Mouse (Mus musculus): ENCODE results near the gene Smarcad1. TPM values are rescaled to one million over a fixed set of nuclear protein-coding genes. Genes with fewer than 3 reads are reported as not detected.
"Not testable (repeated sequence)": the region's sequence is repeated elsewhere in the genome, so short reads cannot be mapped to it uniquely, and the experiment has no call there.

The Smarcad1 gene
- total and polyA plus RNA-seq, 2 experiments from 2014 or later: 43.2 to 44.7 TPM

GRCm38 (mm10) chr6:65057137-65057536, 14.8 kb downstream of the Smarcad1 start:
- peak; percentile 7; the same call in 1 of the 2 replicates for TF ChIP-seq CTCF (IDR thresholded peaks at IDR 0.05; ENCODE audit: low read depth)
- H3K27ac ChIP-seq; ATAC-seq; H3K4me2 ChIP-seq (ENCODE audit: low read depth, low read length); H3K27me3 ChIP-seq (ENCODE audit: insufficient read depth, low read length); DNase-seq (ENCODE audit: low spot score); H3K9ac ChIP-seq (replicated peaks; ENCODE audit: low read length); H3K4me1 ChIP-seq (ENCODE audit: insufficient read depth, low read length); H3K9me3 ChIP-seq (ENCODE audit: low read length); H3K4me3 ChIP-seq (ENCODE audit: low read length): not testable (repeated sequence)
- H3K36me3 ChIP-seq (ENCODE audit: insufficient read depth, low read length): peaks cover 44% of the 10 kb centered on the region
- WGBS: 74% methylated on average over 3 of the region's 4 CpGs

- no peak for TF ChIP-seq CTCF (IDR thresholded peaks at IDR 0.05; ENCODE audit: low read depth)
- ATAC-seq (no peak), DNase-seq (ENCODE audit: low spot score) (no peak)
- peaks cover 32% of the 10 kb centered on the region for H3K36me3 ChIP-seq (ENCODE audit: insufficient read depth, low read length)
- no peaks in the 10 kb centered on the region for H3K9me3 ChIP-seq (ENCODE audit: low read length)
- H3K4me1 ChIP-seq (ENCODE audit: insufficient read depth, low read length): no peaks in the 10 kb centered on the region
- no peak overlapping the region for H3K4me3 ChIP-seq (ENCODE audit: low read length)
- no peaks in the 10 kb centered on the region for H3K27me3 ChIP-seq (ENCODE audit: insufficient read depth, low read length)
- H3K9ac ChIP-seq (replicated peaks; ENCODE audit: low read length): no peak overlapping the region
- 90% methylated on average over 1 of the region's 1 CpGs for WGBS
- H3K4me2 ChIP-seq (ENCODE audit: low read depth, low read length): no peak overlapping the region
- H3K27ac ChIP-seq: no peak overlapping the region
Observed at GRCm38 (mm10) chr6:65061049-65061448, 18.7 kb downstream of the Smarcad1 start.

- no peaks in the 10 kb centered on the region for H3K9me3 ChIP-seq (ENCODE audit: low read length)
- no peaks in the 10 kb centered on the region for H3K4me1 ChIP-seq (ENCODE audit: insufficient read depth, low read length)
- no peak overlapping the region for H3K4me2 ChIP-seq (ENCODE audit: low read depth, low read length)
- H3K9ac ChIP-seq (replicated peaks; ENCODE audit: low read length): no peak overlapping the region
- DNase-seq (ENCODE audit: low spot score) (peak; percentile 4), ATAC-seq (no peak)
- H3K27ac ChIP-seq: no peak overlapping the region
- H3K27me3 ChIP-seq (ENCODE audit: insufficient read depth, low read length): no peaks in the 10 kb centered on the region
- H3K36me3 ChIP-seq (ENCODE audit: insufficient read depth, low read length): peaks cover 37% of the 10 kb centered on the region
- H3K4me3 ChIP-seq (ENCODE audit: low read length): no peak overlapping the region
- 73% methylated on average over 2 of the region's 2 CpGs for WGBS
- no peak for TF ChIP-seq CTCF (IDR thresholded peaks at IDR 0.05; ENCODE audit: low read depth)
Observed at GRCm38 (mm10) chr6:65075201-65075600, 32.8 kb downstream of the Smarcad1 start.

- H3K4me1 ChIP-seq (ENCODE audit: insufficient read depth, low read length): no peaks in the 10 kb centered on the region
- H3K4me3 ChIP-seq (ENCODE audit: low read length): no peak overlapping the region
- H3K4me2 ChIP-seq (ENCODE audit: low read depth, low read length): no peak overlapping the region
- H3K36me3 ChIP-seq (ENCODE audit: insufficient read depth, low read length): peaks cover 11% of the 10 kb centered on the region; the same call in 1 of the 2 replicates
- no peak for ATAC-seq
- no peak overlapping the region for H3K27ac ChIP-seq
- H3K27me3 ChIP-seq (ENCODE audit: insufficient read depth, low read length): no peaks in the 10 kb centered on the region
- no peaks in the 10 kb centered on the region for H3K9me3 ChIP-seq (ENCODE audit: low read length)
- no peak overlapping the region for H3K9ac ChIP-seq (replicated peaks; ENCODE audit: low read length)
- DNase-seq (ENCODE audit: low spot score): peak; percentile 57
- 100% methylated on average over 1 of the region's 1 CpGs for WGBS
- peak; percentile 65 for TF ChIP-seq CTCF (IDR thresholded peaks at IDR 0.05; ENCODE audit: low read depth)
Observed at GRCm38 (mm10) chr6:65079139-65079538, 36.8 kb downstream of the Smarcad1 start.

- Histone ChIP-seq H3K4me2 (ENCODE audit: low read depth, low read length) (no peak overlapping the region), H3K27me3 (ENCODE audit: insufficient read depth, low read length) (no peaks in the 10 kb centered on the region), H3K9me3 (ENCODE audit: low read length) (no peaks in the 10 kb centered on the region), H3K4me1 (ENCODE audit: insufficient read depth, low read length) (no peaks in the 10 kb centered on the region), H3K36me3 (ENCODE audit: insufficient read depth, low read length) (peaks cover 8% of the 10 kb centered on the region; the same call in 1 of the 2 replicates), H3K27ac (no peak overlapping the region), H3K4me3 (ENCODE audit: low read length) (no peak overlapping the region), H3K9ac (replicated peaks; ENCODE audit: low read length) (no peak overlapping the region)
- DNase-seq (ENCODE audit: low spot score) (no peak), ATAC-seq (no peak)
- TF ChIP-seq CTCF (IDR thresholded peaks at IDR 0.05; ENCODE audit: low read depth): no peak
- WGBS: 87% methylated on average over 2 of the region's 2 CpGs
Observed at GRCm38 (mm10) chr6:65114902-65115301, 72.5 kb downstream of the Smarcad1 start.

- Histone ChIP-seq H3K27me3 (ENCODE audit: insufficient read depth, low read length) (no peaks in the 10 kb centered on the region), H3K4me1 (ENCODE audit: insufficient read depth, low read length) (no peaks in the 10 kb centered on the region), H3K27ac (no peak overlapping the region), H3K9ac (replicated peaks; ENCODE audit: low read length) (no peak overlapping the region), H3K9me3 (ENCODE audit: low read length) (no peaks in the 10 kb centered on the region), H3K36me3 (ENCODE audit: insufficient read depth, low read length) (peaks cover 8% of the 10 kb centered on the region; the same call in 1 of the 2 replicates), H3K4me2 (ENCODE audit: low read depth, low read length) (no peak overlapping the region), H3K4me3 (ENCODE audit: low read length) (no peak overlapping the region)
- WGBS: 50% methylated on average over 1 of the region's 1 CpGs
- 0 out of 2 replicates have a peak, but pooled peaks have one; percentile 15 for ATAC-seq
- TF ChIP-seq CTCF (IDR thresholded peaks at IDR 0.05; ENCODE audit: low read depth): no peak
- no peak for DNase-seq (ENCODE audit: low spot score)
Observed at GRCm38 (mm10) chr6:65117540-65117939, 75.2 kb downstream of the Smarcad1 start.

GRCm38 (mm10) chr6:65126074-65126726, 83.8 kb downstream of the Smarcad1 start:
- peak; percentile 68; the same call in 1 of the 2 replicates for ATAC-seq
- Histone ChIP-seq H3K27me3 (ENCODE audit: insufficient read depth, low read length) (no peaks in the 10 kb centered on the region), H3K4me3 (ENCODE audit: low read length) (no peak overlapping the region), H3K4me2 (ENCODE audit: low read depth, low read length) (no peak overlapping the region), H3K9me3 (ENCODE audit: low read length) (no peaks in the 10 kb centered on the region), H3K9ac (replicated peaks; ENCODE audit: low read length) (no peak overlapping the region), H3K36me3 (ENCODE audit: insufficient read depth, low read length) (no peaks in the 10 kb centered on the region), H3K27ac (no peak overlapping the region), H3K4me1 (ENCODE audit: insufficient read depth, low read length) (no peaks in the 10 kb centered on the region)
- peak; percentile 93 for TF ChIP-seq CTCF (IDR thresholded peaks at IDR 0.05; ENCODE audit: low read depth)
- peak; percentile 83 for DNase-seq (ENCODE audit: low spot score)
- WGBS: 13% methylated on average over 2 of the region's 2 CpGs

Measured in hindbrain, postnatal 0 days (tissue).